13 mouse cellular contexts compared by ENCODE assay signal in genomic region chr3:29498211-29498610, GRCm38 (mm10).
DNase-seq lines count a peak whose midpoint lies in the region.
"Had no signal": no experiment of that assay in that cellular context is flagged by ENCODE, and none has a peak within 500 bp of the region (broad histone marks: within the 10 kb centered on the region; RNA-seq: fewer than 3 reads in every experiment).

No protein-coding gene starts in this region.

- peak; percentile 42 to 78 for DNase-seq in layer of hippocampus, adult 18-20 months (ENCODE audit: low spot score in 2 of 2)
- DNase-seq in layer of hippocampus, postnatal 25 days (ENCODE audit: extremely low spot score in 1 of 2, low spot score in 1 of 2) = no peak
- DNase-seq in brain, adult 2 months (ENCODE audit: low read depth, low spot score) = peak; percentile 19
- peak; percentile 52 for DNase-seq in layer of hippocampus, adult 9-11 months
- DNase-seq in embryo, embryonic 9.5 days (ENCODE audit: extremely low spot score) = no peak
- DNase-seq: adrenal gland, adult 2 months; adrenal gland, postnatal 10 days; adrenal gland, postnatal 25 days; cerebellum, adult 11-12 months; cerebellum, adult 2 months; cerebellum, adult 9-10 months; cerebellum, postnatal 10 days; cerebellum, postnatal 25 days had no signal

Comparison
In these comparisons a context has a peak if more than half of its experiments do, and no peak if none do; other contexts are left out.
1. DNase-seq: peak in layer of hippocampus, adult 18-20 months (2 of 2), brain, adult 2 months (single experiment) and layer of hippocampus, adult 9-11 months (single experiment); none in layer of hippocampus, postnatal 25 days (0 of 2) and embryo, embryonic 9.5 days (single experiment).